Mouse (Mus musculus) olfactory bulb, adult 2 months (tissue): ENCODE measurements around the gene Styxl1.

ENCODE experiments used
- CTCF ChIP-seq: fragments of 200-500 bp; IDR thresholded peaks from 2 replicates; pipeline ENCODE4 v1.5.1; 2012; ENCODE audit warnings: low read depth, mild to moderate bottlenecking, low read length, moderate library complexity; ENCODE audit not compliant: insufficient read depth
- POLR2A ChIP-seq: fragments of 200-500 bp; IDR thresholded peaks from 2 replicates; pipeline ENCODE4 v1.6.1; 2012; ENCODE audit warnings: mild to moderate bottlenecking, low read depth, low read length, moderate library complexity; ENCODE audit not compliant: insufficient read depth

DNA sequence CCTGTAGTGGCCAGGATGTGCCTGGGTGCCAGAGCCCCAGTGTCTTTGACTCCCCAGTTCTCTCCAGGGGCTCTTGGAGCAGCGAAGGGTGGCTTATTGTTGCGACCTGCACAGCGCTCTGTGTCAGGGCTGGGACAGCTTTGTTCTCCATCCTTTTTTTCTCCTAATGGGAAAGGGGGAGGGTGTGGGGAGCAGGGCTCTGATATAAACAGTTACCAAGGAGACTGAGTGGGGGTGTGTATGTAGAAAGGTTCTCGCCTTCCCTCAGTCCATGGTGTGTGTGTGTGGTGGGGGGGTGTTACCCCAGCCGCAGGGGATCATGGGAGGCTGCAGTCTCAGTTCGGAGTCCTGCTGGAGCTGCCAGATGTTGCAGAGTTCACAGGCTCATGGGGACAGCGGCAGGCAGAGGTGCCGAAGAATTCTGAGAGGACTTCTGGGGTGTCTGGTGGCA, 52.8 kb downstream of the Styxl1 start:
- no peak for TF ChIP-seq CTCF
- TF ChIP-seq POLR2A = no peak
